Mouse (Mus musculus): ENCODE measurements around the gene Nme8. TPM values are rescaled to one million over a fixed set of nuclear protein-coding genes. Genes with fewer than 3 reads are reported as not detected.

Gene Nme8
- total RNA-seq, 2 experiments from 2014 or later = 0.26 to 0.37 TPM

- intact Hi-C loops (cut with DNase I) = no loop called here
- DNase-seq = no peak
These were observed 95.1 kb downstream of the Nme8 start for GRCm38 (mm10) chr13:19602531-19602930.

- intact Hi-C loops (cut with DNase I) = no loop called here
These were observed 98.4 kb downstream of the Nme8 start for GRCm38 (mm10) chr13:19599242-19599641.

GRCm38 (mm10) chr13:19595141-19595540, 102.5 kb downstream of the Nme8 start:
- intact Hi-C loops (cut with DNase I) = no loop called here
- DNase-seq = no peak

More at GRCm38 (mm10) chr13:19599242-19599641, 98.4 kb downstream of the Nme8 start:
- no peak for DNase-seq

Other genes starting within 250 kb of the Nme8 start
- gene Epdr1, start 77.9 kb downstream of the Nme8 start, total RNA-seq (2021) = 10 to 100 TPM; 10.0 to 10.9 TPM
- gene Sfrp4, start 74.7 kb downstream of the Nme8 start, total RNA-seq (2021) = under 1 TPM; 0.17 to 0.57 TPM
- under 1 TPM; 0.32 to 0.34 TPM for gene Gpr141, start 126.5 kb upstream of the Nme8 start, total RNA-seq (2021)